Mouse (Mus musculus): ENCODE measurements around the gene Tbx2. TPM values are rescaled to one million over a fixed set of nuclear protein-coding genes. Genes with fewer than 3 reads are reported as not detected.

Tbx2 gene
- not detected for polyA plus RNA-seq (2017; shearing (Covaris generic))

DNA sequence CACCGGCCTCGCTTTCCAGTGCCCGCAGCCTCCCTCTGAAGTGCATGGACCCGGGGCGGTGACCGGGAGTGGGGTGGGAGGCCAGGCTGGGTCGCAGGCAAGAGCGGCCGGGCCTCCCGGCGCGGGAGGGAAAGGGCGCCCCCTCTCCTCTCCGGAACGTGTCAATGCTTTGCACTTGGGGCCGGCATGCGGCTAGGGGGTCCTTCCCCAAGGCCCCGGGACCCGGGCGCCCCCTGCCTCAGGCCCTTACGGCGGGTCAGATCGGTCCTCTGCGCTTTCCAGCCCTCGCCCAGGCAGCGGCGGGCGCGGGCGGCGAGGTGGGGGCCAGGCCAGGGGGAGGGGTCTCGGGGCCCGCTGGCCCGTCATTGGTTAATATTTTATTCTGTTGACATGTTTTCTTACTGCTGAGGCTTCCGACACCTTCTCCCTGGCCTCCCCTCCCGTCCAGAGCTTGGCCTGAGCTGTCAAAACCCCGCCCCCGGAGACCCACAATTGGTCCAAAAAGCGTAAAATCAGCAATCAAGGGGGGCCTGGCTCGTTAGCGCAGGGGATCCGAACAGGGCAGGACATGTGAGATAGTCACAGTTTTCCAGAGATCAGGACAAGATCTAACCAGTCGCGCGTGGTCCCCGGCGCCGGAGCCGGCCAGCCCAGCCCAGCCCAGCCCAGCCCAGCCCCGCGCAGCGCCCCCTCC is at the start of gene Tbx2:
Tbx2 (plus strand) TSS at position 321 of the 694 bp plus-strand sequence.

DNA sequence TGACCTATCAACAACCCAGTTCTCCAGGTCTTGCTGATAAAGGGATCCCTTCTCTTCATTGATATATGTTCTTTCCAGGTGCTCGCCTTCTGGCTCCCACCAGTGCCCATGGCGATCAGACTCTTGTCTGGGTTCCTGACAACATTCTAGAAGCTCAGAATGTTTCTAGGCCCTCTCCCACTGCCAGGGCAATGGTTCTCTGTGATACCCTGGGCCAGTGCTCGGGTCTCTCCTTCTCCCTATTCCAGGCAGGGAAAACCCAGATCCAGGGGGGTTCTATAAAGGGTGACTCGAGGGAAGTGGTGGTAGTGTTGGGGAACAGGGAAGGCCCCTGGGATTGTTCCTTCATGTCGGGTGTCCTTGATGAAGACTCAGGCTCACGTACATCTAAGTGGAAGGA is 17.9 kb downstream of the Tbx2 start, which contains the start of gene Gm11444:
Gm11444 (minus strand) TSS at position 101 of the 400 bp plus-strand sequence.

DNA sequence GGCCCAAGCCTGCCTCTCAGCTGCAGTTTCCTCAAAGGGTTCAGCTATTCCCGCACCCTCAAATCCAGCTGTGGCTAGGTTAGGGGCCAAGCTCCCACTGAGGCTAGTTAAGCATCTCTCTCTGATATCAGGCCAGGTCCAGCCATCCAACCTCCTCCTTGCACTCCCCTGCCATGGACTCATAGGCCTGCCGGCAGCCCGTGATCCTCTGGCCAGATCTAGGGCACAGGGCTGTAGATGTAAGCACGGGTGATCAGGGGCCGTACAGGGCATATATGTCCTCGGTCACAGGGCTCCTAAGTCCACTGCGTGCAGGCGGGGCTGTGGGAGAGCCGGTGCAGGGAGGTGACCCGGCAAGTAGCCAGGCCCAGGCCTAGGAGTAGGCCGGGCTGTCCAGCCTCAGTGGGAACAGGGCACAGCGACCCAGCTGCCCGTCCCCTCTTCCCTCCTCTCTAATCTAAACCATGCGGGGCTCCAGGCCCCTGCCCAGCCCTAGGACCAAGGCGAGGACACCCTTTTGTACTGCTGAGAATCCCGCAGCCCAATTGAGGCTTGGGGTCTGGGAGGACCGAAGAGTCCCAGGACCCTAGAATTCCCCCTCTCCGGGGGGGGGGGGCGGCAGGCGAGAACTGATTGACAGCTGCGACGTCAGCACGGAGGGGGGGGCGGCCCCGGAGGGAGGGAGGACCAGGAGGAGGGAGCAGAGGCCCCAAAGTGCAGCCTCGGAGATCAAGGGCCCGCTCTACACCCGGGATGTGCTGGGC is 53.5 kb downstream of the Tbx2 start, which contains the start of gene Tbx4:
Tbx4 (plus strand) TSS at position 758 of the 764 bp plus-strand sequence.

Other genes starting within 250 kb of the Tbx2 start
- gene Gm11444, start 17.8 kb downstream of the Tbx2 start, polyA plus RNA-seq (2017; shearing (Covaris generic)) = not detected
- gene Tbx4, start 53.9 kb downstream of the Tbx2 start, polyA plus RNA-seq (2017; shearing (Covaris generic)) = not detected